Comparison of ENCODE assay signal across 7 mouse cellular contexts in the genomic region with DNA sequence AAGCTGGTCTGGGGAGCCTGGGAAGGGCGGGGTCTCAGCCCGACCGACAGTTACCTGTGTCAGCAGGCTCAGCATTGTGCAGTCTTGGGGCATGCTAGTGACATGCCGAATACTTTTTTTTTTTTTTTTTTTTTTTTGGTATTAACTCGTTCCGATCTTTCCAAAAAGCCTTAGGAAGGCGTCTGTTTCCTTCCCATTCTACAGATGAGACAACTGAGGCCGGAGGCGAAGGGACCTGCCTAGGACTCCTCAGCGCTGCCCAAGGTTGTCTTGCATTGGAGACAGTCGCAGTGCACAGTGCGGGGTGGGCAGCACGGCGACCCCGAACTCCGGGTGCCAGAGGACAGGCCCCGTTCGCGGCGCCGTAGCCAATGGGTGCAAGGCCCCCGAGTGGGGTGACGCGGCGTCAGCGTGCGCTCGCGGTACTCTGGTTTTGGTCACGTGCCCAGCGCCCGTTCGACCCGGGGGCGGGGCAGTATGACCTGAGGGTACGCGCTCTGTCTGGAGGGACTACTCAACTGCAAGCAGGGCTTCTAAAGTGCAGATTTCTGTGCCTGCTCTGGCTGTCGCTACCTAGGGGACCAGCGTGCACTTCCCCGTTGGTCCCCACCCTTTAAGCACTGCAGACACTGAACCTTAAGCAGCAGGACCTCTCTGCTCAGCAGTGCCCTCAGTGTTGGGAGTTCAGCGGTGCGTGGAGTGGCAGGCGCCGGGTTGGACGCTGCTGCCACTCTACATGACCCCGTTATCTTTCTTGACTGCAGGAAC. TPM values are rescaled to one million over a fixed set of nuclear protein-coding genes. Genes with fewer than 3 reads are reported as not detected.
DNase-seq lines count a peak whose midpoint lies in the region; ATAC-seq and TF ChIP-seq lines count a peak whose summit lies in the region.

Gene Srebf1, minus strand, starts transcription at position 113 of the 768 bp plus-strand sequence.

- H3K9ac ChIP-seq in embryonic facial prominence, embryonic 11.5 days (replicated peaks; ENCODE audit: low read length): peak within 1 kb of the TSS; percentile 50
- H3K9ac ChIP-seq in limb, embryonic 13.5 days: peak within 1 kb of the TSS; percentile 58
- no peak within 1 kb of the TSS for H3K9ac ChIP-seq in midbrain, embryonic 15.5 days

- H3K27me3 ChIP-seq in embryonic facial prominence, embryonic 11.5 days (ENCODE audit: control insufficient read depth, insufficient read depth, low read length): no peaks in the 10 kb centered on the region
- no peaks in the 10 kb centered on the region for H3K27me3 ChIP-seq in kidney, adult 2 months (replicated peaks; ENCODE audit: control insufficient read depth, insufficient read depth, low read length)
- no peaks in the 10 kb centered on the region for H3K27me3 ChIP-seq in limb, embryonic 13.5 days
- H3K27me3 ChIP-seq in midbrain, embryonic 15.5 days (replicated peaks): no peaks in the 10 kb centered on the region

- peak within 1 kb of the TSS; percentile 54 for H3K4me2 ChIP-seq in embryonic facial prominence, embryonic 11.5 days (ENCODE audit: low read depth, low read length)
- H3K4me2 ChIP-seq in limb, embryonic 13.5 days (replicated peaks): peak within 1 kb of the TSS; percentile 80
- H3K4me2 ChIP-seq in midbrain, embryonic 15.5 days: peak within 1 kb of the TSS; percentile 55

- H3K36me3 ChIP-seq in embryonic facial prominence, embryonic 11.5 days (replicated peaks; ENCODE audit: control insufficient read depth, insufficient read depth, low read depth, low read length): no peaks in the 10 kb centered on the region
- H3K36me3 ChIP-seq in kidney, adult 2 months (ENCODE audit: control insufficient read depth, insufficient read depth, low read length): no peaks in the 10 kb centered on the region
- H3K36me3 ChIP-seq in limb, embryonic 13.5 days: peaks cover 12% of the 10 kb centered on the region; the same call in 1 of the 2 replicates
- H3K36me3 ChIP-seq in midbrain, embryonic 15.5 days (replicated peaks): no peaks in the 10 kb centered on the region

- no peak for TF ChIP-seq POLR2A in kidney, adult 2 months (IDR thresholded peaks at IDR 0.05; ENCODE audit: low read depth, low read length)

- DNase-seq in adrenal gland, postnatal 14 days: peak; percentile 93
- DNase-seq in embryonic facial prominence, embryonic 11.5 days (ENCODE audit: low spot score): peak; percentile 82
- DNase-seq in heart, adult 18-20 months: peak; percentile 86 to 87
- DNase-seq in kidney, adult 2 months: peak; percentile 89
- peak; percentile 71 to 83 for DNase-seq in spleen, adult 18-20 months

- no peaks in the 10 kb centered on the region for H3K9me3 ChIP-seq in embryonic facial prominence, embryonic 11.5 days (replicated peaks; ENCODE audit: control insufficient read depth, low read length)
- no peaks in the 10 kb centered on the region for H3K9me3 ChIP-seq in limb, embryonic 13.5 days
- no peaks in the 10 kb centered on the region for H3K9me3 ChIP-seq in midbrain, embryonic 15.5 days

- peak; percentile 26; the same call in 1 of the 2 replicates for TF ChIP-seq CTCF in kidney, adult 2 months (conservative IDR thresholded peaks at IDR 0.05; ENCODE audit: insufficient read depth, insufficient read length, low read depth, low read length)

- peak within 1 kb of the TSS; percentile 28 for H3K4me3 ChIP-seq in embryonic facial prominence, embryonic 11.5 days (ENCODE audit: low read depth, low read length)
- peak within 1 kb of the TSS; percentile 48 for H3K4me3 ChIP-seq in kidney, adult 2 months (ENCODE audit: insufficient read depth, low read depth, low read length)
- peak within 1 kb of the TSS; percentile 43 for H3K4me3 ChIP-seq in limb, embryonic 13.5 days
- peak within 1 kb of the TSS; percentile 27 for H3K4me3 ChIP-seq in midbrain, embryonic 15.5 days

- 6% methylated on average over 46 of the region's 46 CpGs for WGBS in embryonic facial prominence, embryonic 11.5 days
- WGBS in kidney, adult 2 months: 5% methylated on average over 46 of the region's 46 CpGs
- 4% methylated on average over 46 of the region's 46 CpGs for WGBS in limb, embryonic 13.5 days
- 6% methylated on average over 46 of the region's 46 CpGs for WGBS in midbrain, embryonic 15.5 days

- H3K27ac ChIP-seq in embryonic facial prominence, embryonic 11.5 days (replicated peaks; ENCODE audit: low read depth, low read length): peak within 1 kb of the TSS; percentile 72
- H3K27ac ChIP-seq in kidney, adult 2 months (ENCODE audit: insufficient read depth, low read depth, low read length): 0 out of 2 replicates have a peak within 1 kb of the TSS, but pooled peaks have one; percentile 2
- H3K27ac ChIP-seq in limb, embryonic 13.5 days: peak within 1 kb of the TSS; percentile 70
- H3K27ac ChIP-seq in midbrain, embryonic 15.5 days: peak within 1 kb of the TSS; percentile 55

- peak; percentile 77 for ATAC-seq in embryonic facial prominence, embryonic 11.5 days (replicated peaks; ENCODE audit: insufficient number of reproducible peaks, low FRiP score, low TSS enrichment, low read depth)
- ATAC-seq in limb, embryonic 13.5 days (ENCODE audit: low FRiP score, low read depth): peak; percentile 69
- peak; percentile 70 for ATAC-seq in midbrain, embryonic 15.5 days (replicated peaks)

- peaks cover 3% of the 10 kb centered on the region; the same call in 1 of the 2 replicates for H3K4me1 ChIP-seq in embryonic facial prominence, embryonic 11.5 days (ENCODE audit: control insufficient read depth, insufficient read depth, low read length)
- H3K4me1 ChIP-seq in kidney, adult 2 months (ENCODE audit: control insufficient read depth, insufficient read depth, low read length): peaks cover 6% of the 10 kb centered on the region
- peaks cover 36% of the 10 kb centered on the region for H3K4me1 ChIP-seq in limb, embryonic 13.5 days
- peaks cover 25% of the 10 kb centered on the region for H3K4me1 ChIP-seq in midbrain, embryonic 15.5 days

RNA-seq across cellular contexts. Expression of gene Srebf1, which starts in this region (rescaled TPM):
- total RNA-seq in adrenal gland, postnatal 14 days (2021): 102 and 130 TPM in 2 replicates
- polyA plus RNA-seq in embryonic facial prominence, embryonic 11.5 days (2014; fragmentation: Nextera tagmentation; extraction: Ambion mirVana): 45.1 and 46.7 TPM in 2 replicates
- total RNA-seq in heart, adult 18-20 months (2021): 10 to 100 TPM; 25.7 to 36.6 TPM
- 89.1 and 123 TPM in 2 replicates for polyA plus RNA-seq in kidney, adult 2 months (2012; rRNA removed)
- 64.5 and 65.7 TPM in 2 replicates for polyA plus RNA-seq in limb, embryonic 13.5 days (2015; fragmentation: Nextera tagmentation; extraction: Ambion mirVana)
- polyA plus RNA-seq in midbrain, embryonic 15.5 days (2015; fragmentation: Nextera tagmentation; extraction: Ambion mirVana): 37.0 and 38.3 TPM in 2 replicates

Comparison
In these comparisons a context has a peak if more than half of its experiments do, and no peak if none do; other contexts are left out.
1. Peak in every context shown above with its lines: DNase-seq, ATAC-seq, H3K4me3 ChIP-seq and H3K27ac ChIP-seq.
2. H3K27ac ChIP-seq: peak in every context shown above with its lines; median percentile 72 in embryonic facial prominence, embryonic 11.5 days; 70 in limb, embryonic 13.5 days; 55 in midbrain, embryonic 15.5 days; 2 in kidney, adult 2 months.